Mouse (Mus musculus) left cerebral cortex, postnatal 10 days (tissue): Measurements from ENCODE around the gene Slc22a21. TPM values are rescaled to one million over a fixed set of nuclear protein-coding genes. Genes with fewer than 3 reads are reported as not detected.
"Not testable (repeated sequence)": the region's sequence is repeated elsewhere in the genome, so short reads cannot be mapped to it uniquely, and the experiment has no call there.

Experiments
- DNase-seq, 2 experiments: peaks; one replicate each; pipeline ENCODE4 v3.0.0; 2021 to 2022; ENCODE audit warnings: low spot score in 2 of 2, mixed read lengths in 1 of 2; ENCODE audit errors: extremely low spot score in 1 of 2
- intact Hi-C: fragments of 180-260 bp; cut with DNase I; formaldehyde crosslinking; loops from one replicate; pipeline ENCODE4 v1.15.1; 2025
- total RNA-seq, 2 experiments: library from RNA; stranded (reverse); gene quantifications; 2 replicates each; pipeline ENCODE4 v1.2.3; 2021

Slc22a21 gene
- total RNA-seq, 2 experiments from 2014 or later, result 2.4 to 2.9 TPM

DNA sequence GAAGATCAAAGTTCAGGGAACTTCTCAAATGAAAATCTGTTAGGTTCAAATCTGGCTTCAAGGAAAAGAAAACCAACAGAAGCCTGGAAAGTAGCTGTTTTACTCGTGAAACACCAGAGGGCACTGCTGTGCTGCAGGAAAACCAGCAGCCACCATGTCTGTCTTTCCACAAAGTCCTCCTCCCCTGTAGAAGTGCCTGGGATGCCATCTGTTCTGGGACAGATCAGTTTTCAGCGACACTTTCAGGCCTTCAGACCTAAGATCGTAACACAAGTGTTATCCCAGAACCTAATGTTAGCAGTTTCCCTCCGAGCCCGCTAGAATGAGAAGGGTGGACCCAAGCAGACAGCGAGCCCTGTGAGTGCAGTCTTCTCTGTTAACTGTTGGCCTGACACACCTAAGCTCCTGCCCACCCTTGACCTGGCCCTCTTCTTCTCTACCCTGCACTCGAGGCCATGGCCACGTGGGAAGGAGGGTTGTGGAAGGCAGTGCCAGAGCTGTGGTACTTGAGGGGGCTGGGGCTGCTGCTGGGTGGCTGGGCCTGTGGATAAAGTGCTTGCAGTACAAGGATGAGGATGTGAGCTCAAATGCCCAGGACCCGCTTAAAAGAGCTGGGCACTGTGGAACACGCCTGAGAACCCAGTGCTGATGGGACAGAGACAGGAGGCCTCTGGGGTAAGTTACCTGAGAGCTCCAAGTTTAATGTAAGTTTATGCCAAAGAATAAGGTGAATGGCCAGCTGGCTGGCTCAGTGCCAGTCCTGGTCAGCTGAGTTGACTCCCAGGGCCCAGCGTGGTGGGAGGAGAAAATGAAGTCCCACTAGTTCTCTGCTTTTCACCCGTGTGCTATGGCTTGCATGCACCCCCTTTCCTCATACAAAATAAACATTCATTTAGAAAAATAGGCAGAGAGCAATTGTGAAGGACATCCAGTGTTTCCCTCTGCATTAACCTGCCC is 22.9 kb upstream of the Slc22a21 start:
- peak; percentile 56 to 71 for DNase-seq
- intact Hi-C loops, result loop anchor here (1.0 to 2.0 kb wide), 2 partner anchors 51 to 72 kb away; no protein-coding TSS in a partner anchor

DNA sequence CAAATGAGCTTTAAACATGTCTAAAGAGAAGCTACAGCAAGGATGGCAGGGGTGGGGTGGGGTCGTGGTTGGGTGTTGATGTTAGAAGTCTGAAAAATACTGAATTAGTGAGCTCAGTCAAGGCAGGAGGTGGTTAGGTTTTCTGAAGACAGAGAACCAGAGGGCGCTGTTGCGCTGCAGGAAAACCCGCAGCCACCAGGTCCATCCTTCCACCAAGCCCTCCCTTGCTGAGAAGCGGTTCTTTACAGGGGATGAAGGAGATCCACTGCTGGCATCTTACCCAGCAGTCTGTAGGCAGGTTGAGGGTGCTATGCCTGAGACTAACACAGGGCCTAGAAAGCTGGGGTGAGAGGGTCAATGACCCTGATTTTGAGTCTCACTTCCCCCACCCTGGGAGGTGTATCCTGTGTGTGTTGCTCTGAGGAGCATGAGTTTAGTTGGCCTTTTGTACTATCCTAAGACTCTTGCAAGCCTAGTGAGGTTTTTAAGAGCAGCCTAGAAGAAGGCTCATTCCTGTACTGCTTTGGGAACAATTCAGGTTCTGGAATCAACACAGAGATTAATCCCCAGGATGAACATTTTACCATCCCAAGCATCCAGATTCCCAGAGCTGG is 22.1 kb upstream of the Slc22a21 start:
- intact Hi-C loops, result loop anchor here (1.0 to 2.0 kb wide), 2 partner anchors 52 to 71 kb away; no protein-coding TSS in a partner anchor
- DNase-seq, result peak; percentile 61 to 79

DNA sequence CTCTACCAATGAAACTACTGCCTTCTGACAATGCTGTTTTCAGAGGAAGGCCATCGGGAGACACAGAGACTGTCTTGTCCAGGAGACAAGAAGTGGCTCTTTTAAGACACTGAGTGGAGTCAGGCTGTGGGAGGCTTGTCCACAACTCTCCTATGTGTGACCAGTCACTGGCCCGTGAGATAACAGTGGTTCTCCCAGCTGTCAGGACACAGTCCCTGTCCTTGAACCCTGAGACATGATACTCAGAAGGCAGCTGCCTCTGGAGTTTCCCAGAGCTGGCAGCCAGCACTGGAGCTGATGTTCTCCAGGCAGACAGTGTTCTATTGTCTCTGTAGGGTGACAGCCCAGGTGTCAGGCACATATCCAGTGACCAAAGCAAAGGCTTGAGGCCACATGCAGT is 17.5 kb upstream of the Slc22a21 start:
- no peak for DNase-seq
- intact Hi-C loops, result loop anchor here (5.0 kb wide), 1 partner anchor 260 kb away; no protein-coding TSS in a partner anchor

DNA sequence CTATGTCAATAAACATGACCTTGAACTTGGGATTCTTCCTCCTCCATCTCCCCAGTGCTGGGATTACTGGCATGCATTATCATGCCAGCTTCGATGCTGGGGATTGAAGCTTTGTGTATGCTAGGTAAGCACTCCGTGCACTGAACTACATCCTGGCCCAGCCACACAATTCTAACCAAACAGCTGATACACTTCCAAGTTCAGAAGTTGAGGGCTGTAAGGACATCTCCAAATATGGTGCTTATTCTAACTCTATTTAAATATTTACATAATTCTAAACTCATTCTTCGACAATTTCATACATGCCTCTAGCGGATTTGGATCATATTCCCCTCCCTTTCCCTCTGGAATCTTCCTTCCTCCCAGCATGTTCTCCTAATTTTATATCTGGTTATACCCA is 12.1 kb upstream of the Slc22a21 start:
- intact Hi-C loops, result no loop called here

DNA sequence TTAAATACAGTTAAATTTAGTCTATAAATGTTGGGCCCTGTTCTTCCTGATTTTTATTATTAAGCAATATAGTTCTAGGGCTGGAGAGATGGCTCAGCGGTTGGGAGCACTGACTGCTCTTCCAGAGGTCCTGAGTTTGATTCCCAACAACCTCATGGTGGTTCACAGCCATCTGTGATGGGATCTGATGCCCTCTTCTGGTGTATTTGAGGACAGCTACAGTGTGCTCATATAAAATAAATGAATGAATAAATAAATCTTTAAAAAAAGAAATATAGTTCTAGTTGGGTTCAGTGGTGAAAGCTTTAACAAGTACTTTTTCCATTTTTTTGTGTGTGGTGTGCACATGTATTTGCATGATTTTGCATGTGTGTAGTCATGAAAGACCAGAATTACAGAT is 9.1 kb upstream of the Slc22a21 start:
- no peak for DNase-seq
- intact Hi-C loops, result no loop called here

More for the DNA sequence above, 12.1 kb upstream of the Slc22a21 start:
- no peak for DNase-seq

DNA sequence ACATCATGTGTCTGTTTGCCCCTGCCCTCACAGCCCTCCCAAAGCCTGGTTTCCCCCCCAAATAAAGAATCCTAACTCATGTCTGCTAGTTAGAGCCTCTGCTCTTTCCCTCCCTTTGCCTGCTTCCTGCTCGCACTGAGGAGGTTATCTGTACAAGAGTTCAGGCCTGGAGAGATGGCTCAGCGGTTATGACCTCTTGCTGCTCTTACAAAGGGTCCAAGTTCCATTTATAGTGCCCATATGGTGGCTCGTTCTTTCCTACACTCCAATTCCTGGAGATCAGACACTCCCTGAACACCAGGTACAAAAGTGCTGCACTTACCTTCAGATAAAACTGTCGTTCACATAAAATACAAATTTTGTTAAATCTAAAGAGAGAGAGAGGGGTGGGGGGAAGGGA is 7.9 kb upstream of the Slc22a21 start:
- intact Hi-C loops, result no loop called here

DNA sequence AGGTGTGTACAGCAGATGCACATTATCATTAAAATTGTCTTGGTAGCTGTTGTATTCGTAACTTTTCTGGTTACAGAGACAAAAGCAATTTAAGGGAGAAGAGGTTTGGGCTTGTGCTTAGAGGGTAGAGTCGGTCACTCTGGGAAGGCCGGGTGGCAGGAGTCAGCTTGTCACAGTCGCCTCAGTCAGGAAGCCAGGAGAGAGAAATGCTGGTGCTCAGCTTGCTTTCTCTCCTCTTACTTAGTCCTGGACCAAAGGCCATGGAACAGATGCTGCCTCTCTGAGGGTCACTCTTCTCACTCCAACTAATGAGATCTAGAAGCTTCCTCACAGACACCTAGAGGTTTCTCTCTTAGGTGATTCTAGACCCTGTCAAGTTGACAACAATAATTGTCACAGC is 1.3 kb upstream of the Slc22a21 start:
- no peak for DNase-seq
- intact Hi-C loops, result loop anchor here (5.0 kb wide), 1 partner anchor 89 kb away; the partner anchor contains the start of gene Slc22a5

More for the DNA sequence above, 7.9 kb upstream of the Slc22a21 start:
- DNase-seq, result no peak

DNA sequence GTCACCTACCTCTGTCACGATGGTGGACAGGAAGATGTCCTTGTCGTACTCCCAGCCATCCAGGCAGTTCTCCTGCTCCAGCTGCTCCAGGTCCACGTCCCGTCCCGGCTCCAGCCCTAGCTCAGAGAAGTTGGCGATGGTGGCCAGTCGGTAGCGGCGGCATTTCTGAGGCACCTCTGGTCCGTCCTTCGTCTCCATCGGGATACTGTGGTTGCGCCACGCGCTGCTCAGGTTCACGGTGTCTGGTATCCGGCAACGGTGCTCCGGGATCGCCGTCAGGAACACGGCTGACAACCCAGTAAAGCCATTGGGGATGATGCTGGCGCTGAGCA is 710 bp downstream of the Slc22a21 start:
- intact Hi-C loops, DNase-seq: not testable (repeated sequence)

DNA sequence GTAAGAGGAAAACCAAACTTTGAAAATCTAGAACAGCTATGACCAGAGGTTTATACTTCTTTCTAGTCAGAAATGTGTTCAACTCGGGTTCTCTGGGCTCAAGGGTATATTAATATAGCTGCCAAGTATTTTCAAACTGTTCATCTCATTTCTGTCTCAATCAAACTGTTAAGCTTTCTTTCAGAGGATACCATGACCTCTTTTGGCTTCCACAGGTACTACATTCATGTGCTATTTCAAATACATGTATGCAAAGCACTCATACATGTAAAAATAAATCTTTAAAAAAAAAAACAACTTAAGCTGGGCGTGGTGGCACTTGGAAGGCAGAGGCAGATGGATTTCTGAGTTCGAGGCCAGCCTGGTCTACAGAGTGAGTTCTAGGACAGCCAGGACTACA is 2.5 kb downstream of the Slc22a21 start:
- DNase-seq, result no peak
- intact Hi-C loops, result no loop called here

DNA sequence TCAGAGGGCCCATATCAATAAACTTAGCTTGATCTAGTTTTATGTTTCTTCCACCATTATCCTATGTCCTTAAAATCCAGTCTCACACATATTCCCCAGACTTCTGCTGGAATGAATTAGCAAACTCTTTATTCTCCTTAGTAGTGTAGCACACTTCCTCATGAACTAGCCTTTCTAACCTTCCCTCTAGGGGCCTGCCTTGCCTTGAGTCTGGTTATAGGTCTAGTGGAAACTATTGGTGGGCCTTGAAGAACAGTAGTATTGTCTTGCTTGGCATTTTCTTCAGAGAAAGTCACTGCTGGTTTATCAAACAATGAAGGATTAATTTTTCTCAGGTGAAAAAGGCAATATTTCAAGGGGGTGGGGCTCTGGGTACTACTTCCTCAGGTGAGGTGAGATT is 4.6 kb downstream of the Slc22a21 start:
- intact Hi-C loops, result no loop called here

DNA sequence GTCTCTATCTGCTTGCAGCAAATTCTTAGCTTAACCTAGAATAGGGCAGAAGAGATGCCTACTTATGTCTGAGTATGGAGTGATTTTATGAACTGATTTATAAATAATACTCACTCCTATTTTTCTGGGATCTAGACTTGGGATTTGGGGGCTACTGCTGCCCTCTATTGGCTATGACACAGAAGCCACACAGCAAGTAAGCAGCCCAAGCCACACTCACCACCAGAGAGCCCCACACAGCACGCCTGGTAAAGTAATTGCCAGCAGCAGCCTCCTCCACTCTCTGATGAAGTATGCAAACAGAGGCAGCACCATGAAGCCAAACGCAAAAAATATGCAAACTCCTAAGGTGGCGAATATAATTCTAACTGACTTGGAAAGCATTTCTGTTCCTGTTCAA is 21.1 kb downstream of the Slc22a21 start:
- intact Hi-C loops, result no loop called here
- DNase-seq, result no peak

More for the DNA sequence above, 4.6 kb downstream of the Slc22a21 start:
- DNase-seq, result no peak

DNA sequence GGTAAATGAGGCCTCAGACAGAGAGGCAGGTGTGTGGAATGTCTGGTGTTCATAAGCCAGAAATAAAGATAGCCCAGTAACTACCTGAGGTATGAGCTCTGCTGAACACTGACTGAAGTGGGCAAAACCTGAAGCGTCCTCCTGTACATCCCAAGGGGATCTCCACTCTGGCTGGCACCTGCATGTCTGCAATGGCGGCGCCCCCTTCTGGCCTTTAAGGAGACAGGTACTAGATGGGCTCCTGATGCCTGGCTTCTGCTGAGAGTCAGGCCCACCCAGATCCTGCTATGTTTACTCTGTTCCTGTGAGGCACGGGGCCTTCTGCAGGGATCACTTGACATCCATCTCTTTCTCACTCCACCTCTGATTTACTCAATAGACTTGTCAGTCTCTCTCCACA is 22.0 kb downstream of the Slc22a21 start:
- intact Hi-C loops, result not testable (repeated sequence)
- DNase-seq, result peak in 1 of 2 experiments; percentile 29

DNA sequence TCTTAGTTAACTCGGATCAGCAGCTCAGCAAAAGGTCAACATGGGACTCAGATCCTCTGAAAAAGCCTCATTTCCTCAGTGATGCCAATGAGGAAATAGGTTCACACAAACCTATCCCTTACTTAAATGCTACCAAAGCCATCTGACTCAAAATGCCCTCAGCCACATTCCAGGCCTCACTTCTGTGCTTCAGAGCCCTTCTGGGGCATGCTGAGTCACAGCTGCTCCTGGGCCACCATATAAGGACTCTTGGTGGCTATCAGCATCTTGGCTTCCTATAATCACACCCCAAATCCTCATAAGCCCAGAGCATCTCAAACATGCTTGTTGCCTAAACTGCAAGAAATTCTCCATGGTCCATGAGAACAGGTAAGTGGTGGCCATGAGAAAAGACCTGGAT is 23.5 kb downstream of the Slc22a21 start:
- intact Hi-C loops, result no loop called here
- no peak for DNase-seq

DNA sequence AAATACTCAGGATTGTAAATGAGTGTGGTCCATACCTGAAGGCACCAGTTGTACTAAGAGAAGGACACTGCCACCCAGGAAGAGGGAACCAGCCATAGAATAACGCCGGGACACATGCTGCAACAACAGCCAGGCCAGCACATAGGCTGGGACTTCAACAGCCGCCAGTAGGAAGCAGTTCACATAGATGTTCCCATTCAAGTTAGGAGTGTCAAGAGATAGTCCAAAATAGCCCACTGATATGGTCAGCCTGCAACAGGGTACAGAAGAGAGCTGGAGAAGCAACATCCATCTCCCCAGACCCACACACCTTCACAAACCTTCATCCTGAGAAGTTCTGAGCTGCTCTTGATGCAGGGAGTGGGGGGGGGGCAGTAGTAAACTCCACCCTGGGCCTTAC is 25.5 kb downstream of the Slc22a21 start:
- no peak for DNase-seq
- intact Hi-C loops, result no loop called here

DNA sequence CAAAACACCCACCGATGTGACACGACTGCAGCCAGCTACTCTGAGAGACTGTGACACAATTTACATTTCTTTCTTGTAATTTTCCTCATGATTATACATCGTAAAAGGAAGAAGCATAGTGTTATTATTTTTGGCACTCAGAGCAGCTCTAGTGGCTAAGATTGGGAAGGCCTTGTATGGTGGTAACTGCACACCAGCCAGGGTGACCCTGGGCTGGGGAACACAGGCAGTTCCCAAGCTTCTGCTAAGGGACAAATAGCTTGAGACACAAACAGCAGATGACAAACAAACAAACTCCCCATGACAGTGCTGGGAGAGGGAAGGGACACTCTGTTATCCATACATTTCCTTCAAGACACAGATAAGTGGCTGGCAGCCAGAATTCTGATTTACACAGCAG is 30.0 kb downstream of the Slc22a21 start:
- intact Hi-C loops, DNase-seq: not testable (repeated sequence)

DNA sequence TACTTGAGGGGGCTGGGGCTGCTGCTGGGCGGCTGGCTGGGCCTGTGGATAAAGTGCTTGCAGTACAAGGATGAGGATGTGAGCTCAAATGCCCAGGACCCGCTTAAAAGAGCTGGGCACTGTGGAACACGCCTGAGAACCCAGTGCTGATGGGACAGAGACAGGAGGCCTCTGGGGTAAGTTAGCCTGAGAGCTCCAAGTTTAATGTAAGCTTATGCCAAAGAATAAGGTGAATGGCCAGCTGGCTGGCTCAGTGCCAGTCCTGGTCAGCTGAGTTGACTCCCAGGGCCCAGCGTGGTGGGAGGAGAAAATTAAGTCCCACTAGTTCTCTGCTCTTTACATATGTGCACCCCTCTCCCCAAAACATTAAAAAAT is 48.2 kb downstream of the Slc22a21 start:
- DNase-seq, result not testable (repeated sequence)
- intact Hi-C loops, result loop anchor here (2.0 to 5.0 kb wide), 2 partner anchors 71 to 125 kb away; no protein-coding TSS in a partner anchor

DNA sequence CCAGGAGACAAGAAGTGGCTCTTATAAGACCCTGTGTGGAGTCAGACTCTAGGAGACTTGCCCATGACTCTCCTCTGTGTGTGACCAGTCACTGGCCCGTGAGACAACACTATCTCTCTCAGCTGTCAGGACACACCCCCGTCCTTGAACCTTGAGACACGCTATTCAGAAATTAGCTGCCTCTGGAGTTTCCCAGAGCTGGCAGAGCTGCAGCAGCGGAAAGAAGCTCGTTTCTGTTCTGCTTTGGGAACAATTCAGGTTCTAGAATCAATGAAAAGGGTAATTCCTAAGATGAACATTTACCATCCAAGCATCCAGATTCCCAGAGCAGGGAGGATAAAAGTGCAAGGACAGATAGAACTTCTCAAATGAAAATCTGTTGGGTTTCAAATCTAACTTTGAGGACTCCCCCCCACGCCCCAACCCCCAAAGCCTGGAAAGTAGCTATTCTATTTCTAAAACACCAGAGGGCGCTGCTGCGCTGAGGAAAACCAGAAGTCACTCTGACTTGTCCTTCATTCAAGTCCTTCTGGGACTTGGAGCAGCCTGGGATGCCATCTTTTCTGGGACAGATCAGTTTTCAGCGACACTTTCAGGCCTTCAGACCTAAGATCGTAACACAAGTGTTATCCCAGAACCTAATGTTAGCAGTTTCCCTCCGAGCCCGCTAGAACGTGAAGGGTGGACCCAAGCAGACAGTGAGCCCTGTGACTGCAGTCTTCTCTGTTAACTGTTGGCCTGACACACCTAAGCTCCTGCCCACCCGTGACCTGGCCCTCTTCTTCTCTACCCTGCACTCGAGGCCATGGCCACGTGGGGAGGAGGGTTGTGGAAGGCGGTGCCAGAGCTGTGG is 48.8 kb downstream of the Slc22a21 start:
- intact Hi-C loops, result loop anchor here (2.0 to 5.0 kb wide), 2 partner anchors 71 to 126 kb away; no protein-coding TSS in a partner anchor
- peak; percentile 52 to 59 for DNase-seq

DNA sequence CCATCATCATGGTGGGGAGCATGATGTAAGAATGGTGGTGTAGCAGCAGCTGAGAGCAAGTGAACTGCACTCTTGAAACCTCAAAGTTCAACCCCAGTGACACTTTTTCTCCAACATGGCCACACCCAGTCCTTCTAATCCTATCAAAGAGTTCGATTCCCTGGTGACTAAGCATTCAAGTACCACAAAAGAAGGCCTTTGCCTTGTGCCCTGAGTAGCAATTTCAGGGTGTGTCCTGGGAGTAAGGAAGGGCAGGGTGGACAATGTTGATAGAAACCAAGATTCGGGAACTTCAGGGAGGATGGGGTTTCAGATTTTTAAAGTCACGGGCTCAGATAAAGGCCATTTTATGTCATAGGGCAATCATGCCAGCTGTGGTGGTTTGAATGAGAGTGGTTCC is 50.4 kb downstream of the Slc22a21 start:
- DNase-seq, result no peak
- intact Hi-C loops, result loop anchor here (2.0 to 5.0 kb wide), 2 partner anchors 73 to 128 kb away; no protein-coding TSS in a partner anchor

DNA sequence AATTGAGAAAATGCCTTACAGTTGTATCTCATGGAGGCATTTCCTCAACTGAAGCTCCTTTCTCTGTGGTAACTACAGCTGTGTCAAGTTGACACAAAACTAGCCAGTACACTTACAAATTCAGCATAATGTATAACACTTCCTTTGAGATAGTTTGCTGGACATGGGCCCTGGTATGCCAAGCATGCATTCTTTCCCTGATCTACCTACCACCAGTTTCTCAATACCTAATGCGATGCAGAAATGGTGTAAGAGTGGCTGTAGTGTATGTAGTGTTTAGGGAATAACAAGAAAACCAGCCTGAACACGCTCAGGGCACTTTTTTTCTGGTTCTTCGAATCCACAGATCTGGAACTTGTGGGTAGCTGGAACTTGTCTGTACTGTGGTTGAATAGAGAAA is 51.5 kb downstream of the Slc22a21 start:
- no peak for DNase-seq
- intact Hi-C loops, result no loop called here
